Mouse (Mus musculus) forebrain, embryonic 16.5 days (tissue): ENCODE results near the gene Loxl3. TPM values are rescaled to one million over a fixed set of nuclear protein-coding genes. Genes with fewer than 3 reads are reported as not detected.

Source experiments
- ATAC-seq: fragments of 200-750 bp; cut with Nextera tagmentation; 2 replicates; pipeline ENCODE4 v1.8.0; 2017; ENCODE audit warnings: mild to moderate bottlenecking, moderate library complexity
- H3K27ac ChIP-seq: fragments of 300-500 bp; sonication (generic); 2 replicates; pipeline ENCODE4 v1.5.1; 2014; ENCODE audit warnings: low read length, control low read depth
- H3K27me3 ChIP-seq: fragments of 300-500 bp; sonication (generic); replicated peaks from 2 replicates; pipeline ENCODE4 v1.6.1; 2014; ENCODE audit warnings: low read length; ENCODE audit not compliant: control insufficient read depth, insufficient read depth
- H3K36me3 ChIP-seq: fragments of 300-500 bp; sonication (generic); 2 replicates; pipeline ENCODE4 v1.6.1; 2014; ENCODE audit not compliant: control insufficient read depth, insufficient read depth
- H3K4me1 ChIP-seq: fragments of 300-500 bp; sonication (generic); replicated peaks from 2 replicates; pipeline ENCODE4 v1.6.1; 2014; ENCODE audit warnings: low read length; ENCODE audit not compliant: control insufficient read depth, insufficient read depth
- H3K4me2 ChIP-seq: fragments of 300-500 bp; sonication (generic); 2 replicates; pipeline ENCODE4 v1.6.1; 2014; ENCODE audit warnings: mild to moderate bottlenecking, low read length, control low read depth
- H3K4me3 ChIP-seq: fragments of 300-500 bp; sonication (generic); replicated peaks from 2 replicates; pipeline ENCODE4 v1.5.1; 2014; ENCODE audit warnings: mild to moderate bottlenecking, low read length, control low read depth
- H3K9ac ChIP-seq: fragments of 300-500 bp; sonication (generic); replicated peaks from 2 replicates; pipeline ENCODE4 v1.6.1; 2014; ENCODE audit warnings: low read depth, low read length, control low read depth
- H3K9me3 ChIP-seq: fragments of 300-500 bp; sonication (generic); 2 replicates; pipeline ENCODE4 v1.6.1; 2016; ENCODE audit warnings: low read length; ENCODE audit not compliant: control insufficient read depth
- WGBS: fragments of 180-500 bp; shearing (Covaris S2); extraction: QIAGEN DNeasy Blood & Tissue Kit; methylation state at CpG from one replicate; pipeline ENCODE4 v1.1.7; 2014; 5-methylcytosine and 5-hydroxymethylcytosine counted together
- polyA plus RNA-seq: library from polyadenylated mRNA; unstranded; fragments of >200 nt; fragmentation: Nextera tagmentation; extraction: Ambion mirVana; gene quantifications from 2 replicates; pipeline ENCODE4 v1.2.1, GENCODE M21; 2015

Gene Loxl3
- polyA plus RNA-seq, 1 experiment from 2014 or later, result 5.3 TPM

DNA sequence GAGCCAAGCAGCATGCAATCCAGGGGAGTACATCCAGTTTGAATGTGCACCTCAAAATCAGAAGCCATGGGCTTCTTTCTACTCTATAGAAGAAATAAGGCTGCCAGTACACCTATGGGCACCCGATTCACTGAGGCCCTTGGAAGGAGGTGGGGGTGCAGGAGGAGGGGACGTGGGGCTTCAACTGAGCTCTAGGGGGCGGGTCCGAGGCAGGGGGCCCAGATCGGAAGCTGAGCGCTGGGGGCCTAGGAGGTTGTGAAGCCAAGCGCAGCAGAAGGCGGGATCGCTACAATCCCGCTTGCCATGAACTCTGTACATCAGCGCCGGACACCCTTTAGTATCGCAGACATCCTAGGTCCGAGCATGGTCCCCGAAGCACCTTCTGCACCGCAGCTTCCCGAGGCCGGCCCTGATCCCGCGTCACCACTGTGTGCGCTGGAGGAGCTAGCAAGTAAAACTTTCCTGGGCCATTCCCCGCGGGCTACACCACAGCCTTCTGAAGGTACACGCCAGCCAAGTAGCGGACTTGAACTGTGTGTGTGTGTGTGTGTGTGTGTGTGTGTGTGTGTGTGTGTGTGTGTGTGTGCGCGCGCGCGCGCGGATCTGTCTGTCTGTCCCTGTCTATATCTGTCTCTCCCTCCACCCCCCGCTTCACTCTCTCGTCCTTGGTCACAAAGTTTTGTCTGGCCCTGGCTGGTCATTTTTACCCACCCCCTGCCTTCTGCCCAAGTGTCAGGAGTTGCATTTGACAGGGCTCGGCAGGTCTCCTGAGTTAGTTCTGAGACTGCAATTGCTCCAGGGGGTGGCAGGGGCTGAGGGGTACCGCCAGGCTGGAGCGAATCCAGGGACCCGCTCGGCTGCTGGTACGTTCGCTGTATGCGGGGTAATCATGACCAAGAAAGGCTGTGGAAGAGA lies 52.4 kb downstream of the Loxl3 start, which contains the start of gene Lbx2:
Gene Lbx2 (plus strand): TSS at position 247 of the 915 bp plus-strand sequence.
- no peak within 1 kb of the TSS for H3K4me3 ChIP-seq
- no peaks in the 10 kb centered on the region for H3K9me3 ChIP-seq
- no peak within 1 kb of the TSS for H3K9ac ChIP-seq
- peaks cover 65% of the 10 kb centered on the region for H3K27me3 ChIP-seq
- H3K27ac ChIP-seq, result no peak within 1 kb of the TSS
- no peaks in the 10 kb centered on the region; the same call in 1 of the 2 replicates for H3K4me1 ChIP-seq
- no peak for ATAC-seq
- H3K4me2 ChIP-seq, result no peak within 1 kb of the TSS
- H3K36me3 ChIP-seq, result peaks cover 4% of the 10 kb centered on the region
- whole genome bisulfite sequencing, result 3% methylated on average over 41 of the region's 42 CpGs

DNA sequence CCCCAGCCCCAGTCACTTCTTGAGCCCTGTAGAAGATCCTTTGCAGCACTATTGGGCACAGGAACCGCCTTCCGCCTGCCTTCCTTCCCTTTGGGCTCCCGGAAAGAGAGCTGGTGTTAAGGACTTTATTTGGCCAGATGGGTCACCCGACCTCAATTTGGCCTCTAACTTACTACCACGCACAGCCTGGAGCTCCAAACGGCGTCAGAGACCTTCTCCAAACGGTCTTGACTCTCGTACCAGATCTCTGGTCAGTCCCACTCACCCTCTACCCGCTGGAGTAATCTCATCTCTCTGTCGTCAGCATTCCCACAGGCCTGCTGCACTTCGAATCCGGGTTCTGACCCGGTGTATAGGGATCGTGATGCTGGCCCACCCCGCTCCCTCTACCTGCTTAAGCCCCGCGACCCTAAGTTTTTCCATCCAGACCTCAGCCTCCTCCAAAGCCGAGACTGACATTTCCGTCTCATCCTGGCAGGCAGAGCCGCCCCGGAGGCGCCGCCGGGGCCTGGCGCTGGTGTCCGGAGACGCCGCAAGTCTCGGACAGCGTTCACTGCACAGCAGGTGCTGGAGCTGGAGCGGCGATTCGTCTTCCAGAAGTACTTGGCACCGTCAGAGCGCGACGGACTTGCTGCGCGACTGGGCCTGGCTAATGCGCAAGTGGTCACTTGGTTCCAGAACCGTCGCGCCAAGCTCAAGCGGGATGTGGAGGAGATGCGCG lies 53.4 kb downstream of the Loxl3 start:
- under 1% methylated on average over 47 of the region's 47 CpGs for WGBS
- Histone ChIP-seq H3K9ac (no peak overlapping the region), H3K27me3 (peaks cover 64% of the 10 kb centered on the region), H3K4me2 (no peak overlapping the region), H3K9me3 (no peaks in the 10 kb centered on the region), H3K4me3 (no peak overlapping the region), H3K4me1 (no peaks in the 10 kb centered on the region; the same call in 1 of the 2 replicates), H3K36me3 (no peaks in the 10 kb centered on the region; the same call in 1 of the 2 replicates), H3K27ac (no peak overlapping the region)
- ATAC-seq, result no peak

GRCm38 (mm10) chr6:83087926-83088260 lies 53.9 kb downstream of the Loxl3 start:
- H3K4me1 ChIP-seq, result no peaks in the 10 kb centered on the region; the same call in 1 of the 2 replicates
- no peak overlapping the region for H3K27ac ChIP-seq
- H3K9me3 ChIP-seq, result no peaks in the 10 kb centered on the region
- H3K4me3 ChIP-seq, result no peak overlapping the region
- peaks cover 59% of the 10 kb centered on the region for H3K27me3 ChIP-seq
- no peak overlapping the region for H3K9ac ChIP-seq
- H3K4me2 ChIP-seq, result no peak overlapping the region
- ATAC-seq, result no peak
- no peaks in the 10 kb centered on the region for H3K36me3 ChIP-seq
- WGBS, result 2% methylated on average over 9 of the region's 9 CpGs

GRCm38 (mm10) chr6:83092416-83093127 lies 58.6 kb downstream of the Loxl3 start:
- H3K4me2 ChIP-seq, result no peak overlapping the region
- H3K36me3 ChIP-seq, result no peaks in the 10 kb centered on the region
- no peak overlapping the region for H3K27ac ChIP-seq
- no peak for ATAC-seq
- peaks cover 26% of the 10 kb centered on the region for H3K27me3 ChIP-seq
- WGBS, result 41% methylated on average over 6 of the region's 6 CpGs
- no peak overlapping the region for H3K4me3 ChIP-seq
- H3K9ac ChIP-seq, result no peak overlapping the region
- no peaks in the 10 kb centered on the region for H3K9me3 ChIP-seq
- H3K4me1 ChIP-seq, result no peaks in the 10 kb centered on the region; the same call in 1 of the 2 replicates

GRCm38 (mm10) chr6:83095968-83096367 lies 62.0 kb downstream of the Loxl3 start:
- Histone ChIP-seq H3K9me3 (no peaks in the 10 kb centered on the region), H3K27ac (no peak overlapping the region), H3K4me1 (no peaks in the 10 kb centered on the region), H3K9ac (no peak overlapping the region), H3K4me3 (no peak overlapping the region), H3K4me2 (no peak overlapping the region), H3K27me3 (peaks cover 9% of the 10 kb centered on the region), H3K36me3 (no peaks in the 10 kb centered on the region)
- no peak for ATAC-seq
- WGBS, result 49% methylated on average over 6 of the region's 6 CpGs

GRCm38 (mm10) chr6:83098411-83098810 lies 64.4 kb downstream of the Loxl3 start:
- H3K4me1 ChIP-seq, result peaks cover 15% of the 10 kb centered on the region
- no peak for ATAC-seq
- no peak overlapping the region for H3K4me2 ChIP-seq
- H3K9ac ChIP-seq, result no peak overlapping the region
- no peaks in the 10 kb centered on the region for H3K36me3 ChIP-seq
- H3K27me3 ChIP-seq, result peaks cover 7% of the 10 kb centered on the region
- H3K9me3 ChIP-seq, result no peaks in the 10 kb centered on the region
- no peak overlapping the region for H3K4me3 ChIP-seq
- WGBS, result 70% methylated on average over 2 of the region's 2 CpGs
- no peak overlapping the region for H3K27ac ChIP-seq

- peak; percentile 77 for ATAC-seq
- Histone ChIP-seq H3K4me3 (peak within 1 kb of the TSS; percentile 75), H3K36me3 (no peaks in the 10 kb centered on the region), H3K9ac (peak within 1 kb of the TSS; percentile 85), H3K4me1 (peaks cover 16% of the 10 kb centered on the region), H3K27ac (peak within 1 kb of the TSS; percentile 80), H3K9me3 (no peaks in the 10 kb centered on the region), H3K4me2 (peak within 1 kb of the TSS; percentile 98), H3K27me3 (peaks cover 7% of the 10 kb centered on the region)
- WGBS, result 1% methylated on average over 25 of the region's 25 CpGs
Observed at GRCm38 (mm10) chr6:83101316-83101687, 67.3 kb downstream of the Loxl3 start, which contains the start of the genes Ccdc142 and Gm42688. Gene Ccdc142, plus strand, starts transcription at chr6:83101601. Gene Gm42688, plus strand, starts transcription at chr6:83101617.

- Histone ChIP-seq H3K4me1 (peaks cover 16% of the 10 kb centered on the region), H3K27me3 (peaks cover 7% of the 10 kb centered on the region; the same call in 1 of the 2 replicates), H3K4me2 (peak overlapping the region; percentile 98), H3K4me3 (peak overlapping the region; percentile 75), H3K27ac (peak overlapping the region; percentile 80), H3K9me3 (no peaks in the 10 kb centered on the region), H3K36me3 (no peaks in the 10 kb centered on the region), H3K9ac (peak overlapping the region; percentile 85)
- under 1% methylated on average over 74 of the region's 74 CpGs for WGBS
- peak; percentile 73 for ATAC-seq
Observed at GRCm38 (mm10) chr6:83101688-83102556, 67.9 kb downstream of the Loxl3 start.
